Comparison of ENCODE assay signal across 16 mouse cellular contexts in the genomic region with DNA sequence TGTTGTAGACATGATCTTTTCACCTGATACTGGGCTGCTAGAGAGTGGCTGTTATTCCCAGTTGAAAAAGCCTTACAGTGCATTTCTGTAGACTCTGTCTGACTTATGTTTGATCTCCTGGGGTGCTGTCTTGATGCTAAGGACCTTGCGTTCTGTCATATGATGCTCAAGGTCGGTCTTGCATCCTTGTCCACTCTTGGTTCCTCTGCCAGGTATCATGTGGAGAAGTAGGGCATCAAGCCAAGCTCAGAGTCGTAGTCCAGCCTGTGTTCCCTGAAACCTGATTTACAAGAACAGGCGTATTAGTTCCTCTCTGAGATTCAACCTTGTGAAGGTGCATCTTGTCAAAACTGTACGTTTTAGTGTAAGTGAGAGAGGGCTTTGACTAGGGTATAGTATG.
A peak's percentile ranks its signal among the peaks of the same experiment; 100 is the strongest.
DNase-seq lines count a peak whose midpoint lies in the region; ATAC-seq and TF ChIP-seq lines count a peak whose summit lies in the region.
"Had no signal": no experiment of that assay in that cellular context is flagged by ENCODE, and none has a peak within 500 bp of the region (broad histone marks: within the 10 kb centered on the region; RNA-seq: fewer than 3 reads in every experiment).

No protein-coding gene starts in this region.

- peak; percentile 32 for DNase-seq in kidney, adult 11 months
- DNase-seq in midbrain, postnatal 0 days (ENCODE audit: low spot score): peak; percentile 44
- no peak for DNase-seq in midbrain, embryonic 14.5 days
- DNase-seq in cerebellum, postnatal 14 days: peak; percentile 97 to 99
- DNase-seq in spleen, postnatal 4 days (ENCODE audit: low spot score in 2 of 2): no peak
- DNase-seq: adrenal gland, postnatal 10 days; gastrocnemius, postnatal 10 days; liver; lung, adult 2 months; lung, postnatal 4 days; thymus, postnatal 4 days had no signal

- no peak for ATAC-seq in kidney, embryonic 14.5 days (ENCODE audit: low FRiP score, low TSS enrichment)
- no peak for ATAC-seq in midbrain, postnatal 0 days (ENCODE audit: low FRiP score)
- ATAC-seq in midbrain, embryonic 14.5 days (ENCODE audit: low FRiP score, low TSS enrichment): no peak
- ATAC-seq in intestine, embryonic 16.5 days: no peak

- no peak overlapping the region for H3K4me2 ChIP-seq in kidney, embryonic 14.5 days (replicated peaks; ENCODE audit: low read depth, low read length)
- H3K4me2 ChIP-seq in midbrain, postnatal 0 days (ENCODE audit: low read depth, low read length, poor library complexity, severe bottlenecking): no peak overlapping the region
- no peak overlapping the region for H3K4me2 ChIP-seq in midbrain, embryonic 14.5 days (ENCODE audit: low read length)
- no peak overlapping the region for H3K4me2 ChIP-seq in intestine, embryonic 16.5 days (ENCODE audit: low read depth, low read length)
- H3K4me2 ChIP-seq: hindbrain, embryonic 13.5 days; midbrain, embryonic 12.5 days had no signal

- H3K9me3 ChIP-seq in kidney, embryonic 14.5 days (ENCODE audit: control insufficient read depth, low read length): no peaks in the 10 kb centered on the region
- no peaks in the 10 kb centered on the region for H3K9me3 ChIP-seq in midbrain, postnatal 0 days (ENCODE audit: low read length)
- H3K9me3 ChIP-seq in midbrain, embryonic 14.5 days (ENCODE audit: control insufficient read depth, low read length): no peaks in the 10 kb centered on the region
- H3K9me3 ChIP-seq in intestine, embryonic 16.5 days (ENCODE audit: control insufficient read depth, low read length): no peaks in the 10 kb centered on the region
- H3K9me3 ChIP-seq: hindbrain, embryonic 13.5 days; midbrain, embryonic 12.5 days had no signal

- H3K4me3 ChIP-seq in kidney, embryonic 14.5 days (ENCODE audit: low read length): no peak overlapping the region
- no peak overlapping the region for H3K4me3 ChIP-seq in midbrain, postnatal 0 days (ENCODE audit: low read depth, low read length)
- H3K4me3 ChIP-seq in midbrain, embryonic 14.5 days (replicated peaks; ENCODE audit: low read depth, low read length): no peak overlapping the region
- H3K4me3 ChIP-seq in intestine, embryonic 16.5 days (ENCODE audit: low read length): no peak overlapping the region
- H3K4me3 ChIP-seq: hindbrain, embryonic 13.5 days; midbrain, embryonic 12.5 days had no signal

- no peak overlapping the region for H3K27ac ChIP-seq in kidney, embryonic 14.5 days (ENCODE audit: low read depth, low read length)
- H3K27ac ChIP-seq in midbrain, postnatal 0 days (ENCODE audit: low read depth, low read length): no peak overlapping the region
- H3K27ac ChIP-seq in midbrain, embryonic 14.5 days (replicated peaks; ENCODE audit: low read depth, low read length): no peak overlapping the region
- H3K27ac ChIP-seq in intestine, embryonic 16.5 days (ENCODE audit: low read length): no peak overlapping the region
- H3K27ac ChIP-seq: hindbrain, embryonic 13.5 days; kidney, postnatal 0 days; midbrain, embryonic 12.5 days had no signal

- H3K36me3 ChIP-seq in kidney, embryonic 14.5 days (ENCODE audit: control insufficient read depth, insufficient read depth, low read length): peaks cover 32% of the 10 kb centered on the region; the same call in 1 of the 2 replicates
- peaks cover 24% of the 10 kb centered on the region for H3K36me3 ChIP-seq in midbrain, postnatal 0 days (ENCODE audit: insufficient read depth, low read length)
- peaks cover 67% of the 10 kb centered on the region for H3K36me3 ChIP-seq in midbrain, embryonic 14.5 days (ENCODE audit: control insufficient read depth, insufficient read depth, low read length)
- peaks cover 2% of the 10 kb centered on the region; the same call in 1 of the 2 replicates for H3K36me3 ChIP-seq in intestine, embryonic 16.5 days (ENCODE audit: control insufficient read depth, insufficient read depth, low read length)

- 93% methylated on average over 5 of the region's 5 CpGs for WGBS in kidney, embryonic 14.5 days
- 93% methylated on average over 5 of the region's 5 CpGs for WGBS in midbrain, postnatal 0 days
- 94% methylated on average over 5 of the region's 5 CpGs for WGBS in midbrain, embryonic 14.5 days
- 87% methylated on average over 5 of the region's 5 CpGs for WGBS in intestine, embryonic 16.5 days

- TF ChIP-seq CTCF in midbrain, postnatal 0 days (IDR thresholded peaks at IDR 0.05): no peak

- no peaks in the 10 kb centered on the region for H3K4me1 ChIP-seq in kidney, embryonic 14.5 days (ENCODE audit: control insufficient read depth, insufficient read depth, low read length)
- no peaks in the 10 kb centered on the region for H3K4me1 ChIP-seq in midbrain, postnatal 0 days (ENCODE audit: insufficient read depth, low read length)
- H3K4me1 ChIP-seq in midbrain, embryonic 14.5 days (ENCODE audit: control insufficient read depth, insufficient read depth, low read length): no peaks in the 10 kb centered on the region
- H3K4me1 ChIP-seq in intestine, embryonic 16.5 days (ENCODE audit: control insufficient read depth, insufficient read depth, low read length): peaks cover 11% of the 10 kb centered on the region; the same call in 1 of the 2 replicates
- H3K4me1 ChIP-seq: hindbrain, embryonic 13.5 days; midbrain, embryonic 12.5 days had no signal

- H3K27me3 ChIP-seq in kidney, embryonic 14.5 days (ENCODE audit: control insufficient read depth, insufficient read depth, low read length): no peaks in the 10 kb centered on the region
- H3K27me3 ChIP-seq in midbrain, postnatal 0 days (ENCODE audit: insufficient read depth, low read length): no peaks in the 10 kb centered on the region
- no peaks in the 10 kb centered on the region for H3K27me3 ChIP-seq in midbrain, embryonic 14.5 days (ENCODE audit: control insufficient read depth, insufficient read depth, low read length)
- no peaks in the 10 kb centered on the region for H3K27me3 ChIP-seq in intestine, embryonic 16.5 days (replicated peaks; ENCODE audit: control insufficient read depth, insufficient read depth, low read length)
- H3K27me3 ChIP-seq: hindbrain, embryonic 13.5 days; midbrain, embryonic 12.5 days had no signal

- H3K9ac ChIP-seq in kidney, embryonic 14.5 days (ENCODE audit: low read depth, low read length): no peak overlapping the region
- H3K9ac ChIP-seq in midbrain, postnatal 0 days (replicated peaks; ENCODE audit: low read length, poor library complexity, severe bottlenecking): no peak overlapping the region
- H3K9ac ChIP-seq in midbrain, embryonic 14.5 days (replicated peaks; ENCODE audit: low read length): no peak overlapping the region
- no peak overlapping the region for H3K9ac ChIP-seq in intestine, embryonic 16.5 days (ENCODE audit: low read depth, low read length)
- H3K9ac ChIP-seq: hindbrain, embryonic 13.5 days; midbrain, embryonic 12.5 days had no signal

Comparison
In these comparisons a context has a peak if more than half of its experiments do, and no peak if none do; other contexts are left out.
1. DNase-seq: peak in kidney, adult 11 months (single experiment), midbrain, postnatal 0 days (single experiment) and cerebellum, postnatal 14 days (2 of 2); none in midbrain, embryonic 14.5 days (single experiment) and spleen, postnatal 4 days (0 of 2).